In the genomic region with DNA sequence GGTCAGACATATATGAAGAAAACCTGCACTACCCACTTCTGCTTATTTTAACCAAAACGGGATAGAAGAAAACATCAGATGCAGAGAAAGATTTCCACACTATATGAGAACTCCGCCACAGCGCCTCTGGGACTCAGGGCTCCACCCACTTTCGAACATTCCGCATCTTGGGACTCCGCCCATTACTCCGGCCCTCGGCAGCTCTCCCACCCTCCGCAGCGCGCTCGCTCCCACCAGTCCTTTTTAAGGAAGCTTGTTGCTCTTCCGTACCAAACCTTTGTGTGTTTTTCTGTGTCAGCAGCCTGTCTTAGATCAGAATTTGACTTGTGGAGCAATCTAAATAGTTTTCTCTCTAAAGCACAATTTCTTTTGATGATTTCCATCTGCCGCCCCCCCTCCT, we compare ENCODE assay signal across 11 mouse cellular contexts.
DNase-seq lines count a peak whose midpoint lies in the region; ATAC-seq and TF ChIP-seq lines count a peak whose summit lies in the region.
"Had no signal": no experiment of that assay in that cellular context is flagged by ENCODE, and none has a peak within 500 bp of the region (broad histone marks: within the 10 kb centered on the region; RNA-seq: fewer than 3 reads in every experiment).

No protein-coding gene starts in this region.

- ATAC-seq in hindbrain, embryonic 11.5 days (ENCODE audit: low FRiP score) = peak; percentile 43; the same call in 1 of the 2 replicates
- ATAC-seq in hindbrain, postnatal 0 days = no peak
- peak; percentile 68 for ATAC-seq in embryonic facial prominence, embryonic 11.5 days (replicated peaks; ENCODE audit: insufficient number of reproducible peaks, low FRiP score, low TSS enrichment, low read depth)

- intact Hi-C loops in gastrocnemius, postnatal 14 days (cut with DNase I; ENCODE audit: low total_unique reads) = no loop called here

- peak; percentile 71 for DNase-seq in hindbrain, embryonic 11.5 days (ENCODE audit: low spot score)
- DNase-seq in hindbrain, postnatal 0 days (ENCODE audit: low spot score) = no peak
- peak; percentile 69 for DNase-seq in R1 (ENCODE audit: low read depth, low spot score)
- DNase-seq in embryonic facial prominence, embryonic 11.5 days (ENCODE audit: low spot score) = peak; percentile 77
- peak; percentile 33 for DNase-seq in lung, postnatal 10 days
- no peak for DNase-seq in cerebellum, adult 11 months
- DNase-seq in gastrocnemius, postnatal 10 days = no peak
- no peak for DNase-seq in gastrocnemius, postnatal 14 days
- DNase-seq: cerebellum, adult 8-10 months; liver, embryonic 13.5 days had no signal

- WGBS in hindbrain, embryonic 11.5 days = 2% methylated on average over 14 of the region's 14 CpGs
- WGBS in hindbrain, postnatal 0 days = 12% methylated on average over 14 of the region's 14 CpGs
- 1% methylated on average over 14 of the region's 14 CpGs for WGBS in embryonic facial prominence, embryonic 11.5 days

- no peak overlapping the region for H3K4me3 ChIP-seq in hindbrain, embryonic 11.5 days (ENCODE audit: low read depth, low read length)
- no peak overlapping the region for H3K4me3 ChIP-seq in hindbrain, postnatal 0 days (ENCODE audit: low read length)
- no peak overlapping the region for H3K4me3 ChIP-seq in embryonic facial prominence, embryonic 11.5 days (ENCODE audit: low read depth, low read length)
- H3K4me3 ChIP-seq: hindbrain, embryonic 15.5 days; liver, embryonic 13.5 days had no signal

- H3K4me1 ChIP-seq in hindbrain, embryonic 11.5 days (replicated peaks; ENCODE audit: control insufficient read depth, insufficient read depth, low read length) = no peaks in the 10 kb centered on the region
- H3K4me1 ChIP-seq in hindbrain, postnatal 0 days (ENCODE audit: insufficient read depth, low read length) = no peaks in the 10 kb centered on the region
- H3K4me1 ChIP-seq in embryonic facial prominence, embryonic 11.5 days (ENCODE audit: control insufficient read depth, insufficient read depth, low read length) = no peaks in the 10 kb centered on the region
- H3K4me1 ChIP-seq: hindbrain, embryonic 15.5 days had no signal

- H3K9me3 ChIP-seq in hindbrain, embryonic 11.5 days (ENCODE audit: control insufficient read depth, low read length) = no peaks in the 10 kb centered on the region
- H3K9me3 ChIP-seq in hindbrain, postnatal 0 days (ENCODE audit: low read length) = no peaks in the 10 kb centered on the region
- H3K9me3 ChIP-seq in embryonic facial prominence, embryonic 11.5 days (replicated peaks; ENCODE audit: control insufficient read depth, low read length) = no peaks in the 10 kb centered on the region
- H3K9me3 ChIP-seq: hindbrain, embryonic 15.5 days; liver, embryonic 13.5 days had no signal

- no peak for TF ChIP-seq CTCF in hindbrain, postnatal 0 days (IDR thresholded peaks at IDR 0.05; ENCODE audit: low read depth)

- no peaks in the 10 kb centered on the region for H3K36me3 ChIP-seq in hindbrain, embryonic 11.5 days (ENCODE audit: control insufficient read depth, insufficient read depth, low read length)
- no peaks in the 10 kb centered on the region for H3K36me3 ChIP-seq in hindbrain, postnatal 0 days (ENCODE audit: insufficient read depth, low read length)
- no peaks in the 10 kb centered on the region for H3K36me3 ChIP-seq in embryonic facial prominence, embryonic 11.5 days (replicated peaks; ENCODE audit: control insufficient read depth, insufficient read depth, low read depth, low read length)
- H3K36me3 ChIP-seq: hindbrain, embryonic 15.5 days; liver, embryonic 13.5 days had no signal

- no peak overlapping the region for H3K27ac ChIP-seq in hindbrain, embryonic 11.5 days (ENCODE audit: low read depth, low read length)
- H3K27ac ChIP-seq in hindbrain, postnatal 0 days = no peak overlapping the region
- H3K27ac ChIP-seq in embryonic facial prominence, embryonic 11.5 days (replicated peaks; ENCODE audit: low read depth, low read length) = no peak overlapping the region
- H3K27ac ChIP-seq: hindbrain, embryonic 15.5 days; liver, embryonic 13.5 days had no signal

- no peak overlapping the region for H3K4me2 ChIP-seq in hindbrain, embryonic 11.5 days (replicated peaks; ENCODE audit: low read depth, low read length)
- no peak overlapping the region for H3K4me2 ChIP-seq in hindbrain, postnatal 0 days (ENCODE audit: low read depth, low read length)
- no peak overlapping the region for H3K4me2 ChIP-seq in embryonic facial prominence, embryonic 11.5 days (ENCODE audit: low read depth, low read length)
- H3K4me2 ChIP-seq: hindbrain, embryonic 15.5 days; liver, embryonic 13.5 days had no signal

- H3K27me3 ChIP-seq in hindbrain, embryonic 11.5 days (ENCODE audit: control insufficient read depth, insufficient read depth, low read length) = peaks cover 92% of the 10 kb centered on the region
- H3K27me3 ChIP-seq in hindbrain, postnatal 0 days (ENCODE audit: insufficient read depth, low read length) = peaks cover 95% of the 10 kb centered on the region
- peaks cover 61% of the 10 kb centered on the region for H3K27me3 ChIP-seq in embryonic facial prominence, embryonic 11.5 days (ENCODE audit: control insufficient read depth, insufficient read depth, low read length)

- no peak overlapping the region for H3K9ac ChIP-seq in hindbrain, embryonic 11.5 days (ENCODE audit: low read depth, low read length)
- no peak overlapping the region for H3K9ac ChIP-seq in hindbrain, postnatal 0 days (replicated peaks; ENCODE audit: low read length)
- no peak overlapping the region for H3K9ac ChIP-seq in embryonic facial prominence, embryonic 11.5 days (replicated peaks; ENCODE audit: low read length)
- H3K9ac ChIP-seq: hindbrain, embryonic 15.5 days; liver, embryonic 13.5 days had no signal

Comparison
In these comparisons a context has a peak if more than half of its experiments do, and no peak if none do; other contexts are left out.
1. DNase-seq: peak in hindbrain, embryonic 11.5 days (single experiment), R1 (single experiment), embryonic facial prominence, embryonic 11.5 days (single experiment) and lung, postnatal 10 days (single experiment); none in hindbrain, postnatal 0 days (single experiment), cerebellum, adult 11 months (single experiment), gastrocnemius, postnatal 10 days (single experiment) and gastrocnemius, postnatal 14 days (single experiment).